Mouse (Mus musculus) liver, embryonic 14.5 days (tissue): ENCODE results near the gene Kcnq1.

Experiments used
- CTCF ChIP-seq: IDR thresholded peaks from 2 replicates; pipeline ENCODE4 v1.5.1; 2016; ENCODE audit warnings: antibody characterized with exemption, low read depth, control low read depth
- EP300 ChIP-seq: IDR thresholded peaks from 2 replicates; pipeline ENCODE4 v1.6.1; 2016; ENCODE audit warnings: antibody characterized with exemption, low read depth

- TF ChIP-seq CTCF: no peak
- TF ChIP-seq EP300: no peak
These were observed 222.2 kb downstream of the Kcnq1 start for GRCm38 (mm10) chr7:143328185-143328915.
